ENCODE assay signal across 19 mouse cellular contexts in genomic region chr6:37196870-37197269, GRCm38 (mm10).
DNase-seq lines count a peak whose midpoint lies in the region; ATAC-seq and TF ChIP-seq lines count a peak whose summit lies in the region.
"Had no signal": no experiment of that assay in that cellular context is flagged by ENCODE, and none has a peak within 500 bp of the region (broad histone marks: within the 10 kb centered on the region; RNA-seq: fewer than 3 reads in every experiment).

No protein-coding gene starts in this region.

- H3K9me3 ChIP-seq in limb, embryonic 14.5 days (ENCODE audit: control insufficient read depth, low read length), result no peaks in the 10 kb centered on the region
- no peaks in the 10 kb centered on the region for H3K9me3 ChIP-seq in limb, embryonic 10.5 days (replicated peaks)
- H3K9me3 ChIP-seq: embryonic facial prominence, embryonic 13.5 days; forebrain, embryonic 10.5 days; hindbrain, embryonic 15.5 days; limb, embryonic 15.5 days; midbrain, embryonic 15.5 days had no signal

- ATAC-seq in frontal cortex, adult (ENCODE audit: low TSS enrichment), result peak; percentile 36
- no peak for ATAC-seq in limb, embryonic 14.5 days (ENCODE audit: low FRiP score, low read depth)
- ATAC-seq in megakaryocyte progenitor cell, adult 5-6 weeks (replicated peaks; ENCODE audit: poor library complexity), result peak; percentile 50; the same call in 1 of the 2 replicates
- ATAC-seq: midbrain, embryonic 15.5 days had no signal

- no peaks in the 10 kb centered on the region for H3K27me3 ChIP-seq in limb, embryonic 14.5 days (ENCODE audit: control insufficient read depth, insufficient read depth, low read length)
- H3K27me3 ChIP-seq in limb, embryonic 10.5 days (ENCODE audit: low read depth, poor library complexity, severe bottlenecking), result no peaks in the 10 kb centered on the region
- H3K27me3 ChIP-seq: embryonic facial prominence, embryonic 13.5 days; hindbrain, embryonic 15.5 days; limb, embryonic 15.5 days; midbrain, embryonic 15.5 days had no signal

- H3K27ac ChIP-seq in limb, embryonic 14.5 days (replicated peaks; ENCODE audit: low read depth, low read length), result 0 out of 2 replicates have a peak overlapping the region, but pooled peaks have one; percentile 1
- H3K27ac ChIP-seq in limb, embryonic 10.5 days, result no peak overlapping the region
- H3K27ac ChIP-seq: embryonic facial prominence, embryonic 13.5 days; forebrain, embryonic 10.5 days; hindbrain, embryonic 15.5 days; limb, embryonic 15.5 days; midbrain, embryonic 15.5 days had no signal

- 0 out of 2 replicates have a peak, but pooled peaks cover 8% of the 10 kb centered on the region for H3K4me1 ChIP-seq in limb, embryonic 14.5 days (ENCODE audit: control insufficient read depth, insufficient read depth, low read length)
- H3K4me1 ChIP-seq in limb, embryonic 10.5 days, result no peaks in the 10 kb centered on the region; the same call in 1 of the 2 replicates
- H3K4me1 ChIP-seq: forebrain, embryonic 10.5 days; hindbrain, embryonic 15.5 days had no signal

- DNase-seq in frontal cortex, postnatal 10 days (ENCODE audit: low spot score in 2 of 2), result no peak
- DNase-seq in limb, embryonic 14.5 days (ENCODE audit: low spot score), result no peak
- no peak for DNase-seq in limb, embryonic 10.5 days (ENCODE audit: low spot score)
- peak; percentile 72 to 77 for DNase-seq in cerebellum, postnatal 25 days
- no peak for DNase-seq in gastrocnemius, adult 18-20 months (ENCODE audit: low spot score)
- no peak for DNase-seq in gastrocnemius, postnatal 4 days (ENCODE audit: low spot score in 2 of 2)
- DNase-seq: adrenal gland, postnatal 14 days; gastrocnemius, postnatal 25 days; layer of hippocampus, postnatal 36 days; lung, adult 18-20 months; right cerebral cortex, postnatal 25 days; thymus, adult 2 months had no signal

- 90% methylated on average over 5 of the region's 5 CpGs for WGBS in limb, embryonic 14.5 days
- WGBS in limb, embryonic 10.5 days, result 92% methylated on average over 5 of the region's 5 CpGs

- H3K4me3 ChIP-seq in limb, embryonic 14.5 days (replicated peaks; ENCODE audit: low read length), result no peak overlapping the region
- no peak overlapping the region for H3K4me3 ChIP-seq in limb, embryonic 10.5 days
- H3K4me3 ChIP-seq: embryonic facial prominence, embryonic 13.5 days; forebrain, embryonic 10.5 days; hindbrain, embryonic 15.5 days; limb, embryonic 15.5 days; midbrain, embryonic 15.5 days had no signal

- TF ChIP-seq POLR2A in limb, embryonic 14.5 days (IDR thresholded peaks at IDR 0.05; ENCODE audit: borderline replicate concordance, extremely low read depth, insufficient read depth, insufficient read length), result no peak

- H3K4me2 ChIP-seq in limb, embryonic 14.5 days (replicated peaks; ENCODE audit: low read depth, low read length, severe bottlenecking), result no peak overlapping the region
- H3K4me2 ChIP-seq: embryonic facial prominence, embryonic 13.5 days; hindbrain, embryonic 15.5 days; limb, embryonic 15.5 days; midbrain, embryonic 15.5 days had no signal

- H3K9ac ChIP-seq in limb, embryonic 14.5 days (ENCODE audit: low read depth, low read length, severe bottlenecking), result no peak overlapping the region
- H3K9ac ChIP-seq: embryonic facial prominence, embryonic 13.5 days; hindbrain, embryonic 15.5 days; limb, embryonic 15.5 days; midbrain, embryonic 15.5 days had no signal

- no peaks in the 10 kb centered on the region for H3K36me3 ChIP-seq in limb, embryonic 14.5 days (ENCODE audit: control insufficient read depth, insufficient read depth, low read length)
- no peaks in the 10 kb centered on the region for H3K36me3 ChIP-seq in limb, embryonic 10.5 days
- H3K36me3 ChIP-seq: embryonic facial prominence, embryonic 13.5 days; forebrain, embryonic 10.5 days; hindbrain, embryonic 15.5 days; limb, embryonic 15.5 days; midbrain, embryonic 15.5 days had no signal

Comparison
In these comparisons a context has a peak if more than half of its experiments do, and no peak if none do; other contexts are left out.
1. DNase-seq: peak in cerebellum, postnatal 25 days (2 of 2); none in frontal cortex, postnatal 10 days (0 of 2), limb, embryonic 14.5 days (single experiment), limb, embryonic 10.5 days (single experiment), gastrocnemius, adult 18-20 months (single experiment) and gastrocnemius, postnatal 4 days (0 of 2).